Mouse (Mus musculus): ENCODE measurements around the gene Klhl42.

- TF ChIP-seq MYOG (IDR thresholded peaks at IDR 0.05; ENCODE audit: control insufficient read depth in 1 of 3, insufficient read depth in 1 of 3, insufficient read length in 2 of 3, low read depth in 2 of 3): no peak
- no peak for TF ChIP-seq POLR2A (IDR thresholded peaks at IDR 0.05; ENCODE audit: insufficient read length, low read depth)
- TF ChIP-seq MAX (IDR thresholded peaks at IDR 0.05; ENCODE audit: low read depth): no peak
- no peak for TF ChIP-seq USF1 (IDR thresholded peaks at IDR 0.05; ENCODE audit: low read depth)
- no peak for TF ChIP-seq CEBPB (IDR thresholded peaks at IDR 0.05; ENCODE audit: insufficient read depth, poor library complexity, severe bottlenecking)
- TF ChIP-seq TCF12 (IDR thresholded peaks at IDR 0.05; ENCODE audit: insufficient read depth, poor library complexity, severe bottlenecking): no peak
- no peak for TF ChIP-seq SRF (IDR thresholded peaks at IDR 0.05; ENCODE audit: control insufficient read depth, insufficient read length, low read depth)
- no peak for TF ChIP-seq REST (IDR thresholded peaks at IDR 0.05; ENCODE audit: insufficient read depth, insufficient read length)
- TF ChIP-seq MYOD1 (IDR thresholded peaks at IDR 0.05; ENCODE audit: control insufficient read depth in 1 of 3, insufficient read length in 2 of 3, low read depth in 2 of 3): no peak
- TF ChIP-seq TCF3 (IDR thresholded peaks at IDR 0.05; ENCODE audit: insufficient read length, low read depth): no peak
- no peak for TF ChIP-seq POLR2AphosphoS2 (IDR thresholded peaks at IDR 0.05; ENCODE audit: insufficient read length, low read depth)
Observed at GRCm38 (mm10) chr6:147144664-147145063, 53.5 kb downstream of the Klhl42 start.
